Mouse (Mus musculus): ENCODE measurements around the gene Arhgap22.

DNA sequence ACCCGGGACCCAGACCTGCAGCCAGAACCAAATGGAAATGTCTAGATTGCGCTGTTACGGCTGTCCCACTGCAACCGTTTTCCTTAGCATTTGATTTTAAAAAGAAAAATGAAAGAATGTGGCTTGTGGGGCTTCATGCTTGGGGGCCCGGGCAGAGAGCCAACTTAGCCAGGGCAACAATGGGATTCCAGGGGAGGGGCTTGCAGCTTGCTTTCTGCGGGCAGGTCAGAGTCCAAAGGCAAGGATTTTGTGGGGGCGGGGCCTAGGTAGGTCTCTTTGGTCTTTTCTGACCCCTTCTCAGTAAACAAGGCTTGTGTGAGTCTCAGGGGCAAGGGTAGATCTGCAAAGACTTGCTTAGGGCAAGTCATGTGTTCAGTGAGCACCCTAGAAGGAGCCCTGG is 107.0 kb downstream of the Arhgap22 start:
- TF ChIP-seq POLR2A (IDR thresholded peaks at IDR 0.05; ENCODE audit: borderline replicate concordance, extremely low read depth, low read depth, low read length) (no peak), CTCF (IDR thresholded peaks at IDR 0.05; ENCODE audit: insufficient read depth, low read length) (no peak)

All from lung, adult 2 months (tissue).